Mouse (Mus musculus) ES-Bruce4 (cell line): ENCODE results near the gene Polr3h. TPM values are rescaled to one million over a fixed set of nuclear protein-coding genes. Genes with fewer than 3 reads are reported as not detected.

Experiments
- H3K27ac ChIP-seq: 2 replicates; pipeline ENCODE4 v1.5.1; 2012; ENCODE audit warnings: low read length, inconsistent platforms; ENCODE audit not compliant: insufficient read depth
- H3K27me3 ChIP-seq: 2 replicates; pipeline ENCODE4 v1.6.1; 2012; ENCODE audit warnings: mild to moderate bottlenecking, low read length, inconsistent platforms; ENCODE audit not compliant: control insufficient read depth, poor library complexity, insufficient read depth, severe bottlenecking
- H3K36me3 ChIP-seq: 2 replicates; pipeline ENCODE4 v1.6.1; 2012; ENCODE audit warnings: inconsistent platforms, mild to moderate bottlenecking, low read length, moderate library complexity; ENCODE audit not compliant: control insufficient read depth, poor library complexity, insufficient read depth, severe bottlenecking
- H3K4me1 ChIP-seq: one replicate; pipeline ENCODE4 v1.8.1; 2011; ENCODE audit warnings: low read length; ENCODE audit not compliant: control insufficient read depth, insufficient read depth
- H3K4me3 ChIP-seq: 2 replicates; pipeline ENCODE4 v1.5.1; 2011; ENCODE audit warnings: low read depth, mild to moderate bottlenecking, low read length
- H3K9ac ChIP-seq: 2 replicates; pipeline ENCODE4 v1.6.1; 2012; ENCODE audit warnings: low read depth, mild to moderate bottlenecking, inconsistent platforms; ENCODE audit not compliant: poor library complexity, severe bottlenecking
- H3K9me3 ChIP-seq: replicated peaks from 2 replicates; pipeline ENCODE4 v1.6.1; 2012; ENCODE audit warnings: mild to moderate bottlenecking, low read length, inconsistent platforms; ENCODE audit not compliant: control insufficient read depth, poor library complexity, insufficient read depth, severe bottlenecking
- CTCF ChIP-seq: IDR thresholded peaks from one replicate; pipeline ENCODE4 v1.8.1; 2011; ENCODE audit warnings: low read depth, low read length
- EP300 ChIP-seq: IDR thresholded peaks from 2 replicates; pipeline ENCODE4 v1.6.1; 2011; ENCODE audit warnings: low read depth, low read length; ENCODE audit not compliant: insufficient read depth
- POLR2A ChIP-seq: IDR thresholded peaks from one replicate; pipeline ENCODE4 v1.8.1; 2011; ENCODE audit warnings: low read length; ENCODE audit not compliant: insufficient read depth
- polyA plus RNA-seq: library from polyadenylated mRNA; stranded (reverse); fragments of >200 nt; gene quantifications from 2 replicates; pipeline ENCODE4 v1.2.4, GENCODE M21; 2011; ENCODE audit warnings: low read depth; ENCODE audit not compliant: missing spikeins, insufficient read depth, insufficient read length

The Polr3h gene
- polyA plus RNA-seq, 1 experiment: 25.5 TPM

DNA sequence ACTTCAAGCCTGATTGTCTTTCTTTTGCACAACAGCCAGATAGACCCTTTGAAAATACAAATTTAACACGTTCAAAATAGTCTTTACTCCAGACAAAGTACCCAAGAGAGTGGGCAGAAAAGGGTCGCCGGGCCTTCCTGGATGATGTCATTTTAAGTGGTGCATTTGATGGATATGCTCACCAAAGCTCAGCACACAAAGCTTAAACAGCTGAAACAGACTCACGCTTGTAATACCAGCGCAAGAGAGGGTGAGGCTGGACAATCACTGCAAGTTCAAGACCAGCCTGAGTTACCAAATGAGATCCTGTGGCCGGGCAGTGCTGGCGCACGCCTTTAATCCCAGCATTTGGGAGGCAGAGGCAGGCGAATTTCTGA lies 394 bp upstream of the Polr3h start:
- H3K4me1 ChIP-seq: no peaks in the 10 kb centered on the region
- H3K27ac ChIP-seq: no peak overlapping the region
- no peak overlapping the region for H3K9ac ChIP-seq
- H3K9me3 ChIP-seq: no peaks in the 10 kb centered on the region
- TF ChIP-seq EP300 (no peak), POLR2A (no peak), CTCF (no peak)
- H3K4me3 ChIP-seq: no peak overlapping the region
- no peaks in the 10 kb centered on the region for H3K36me3 ChIP-seq
- H3K27me3 ChIP-seq: no peaks in the 10 kb centered on the region

DNA sequence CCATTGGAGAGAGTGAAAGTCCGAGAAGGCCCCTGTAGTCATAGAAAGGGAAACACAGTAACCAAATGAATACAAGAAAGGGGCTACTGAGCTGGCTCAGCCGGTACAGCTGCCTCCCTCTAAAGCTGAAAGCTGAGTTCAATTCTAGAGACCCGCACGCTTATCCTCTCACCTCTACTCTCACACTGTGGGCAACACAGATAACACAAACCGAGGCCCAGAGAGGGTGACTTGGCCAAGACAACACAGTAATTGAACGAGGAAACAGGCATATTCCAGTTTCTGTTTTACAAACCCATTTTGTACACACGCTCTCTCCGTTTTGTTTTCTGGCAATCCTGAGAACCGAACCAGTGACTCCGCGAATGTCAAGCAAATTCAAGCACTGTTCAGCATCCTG lies 1.1 kb downstream of the Polr3h start:
- H3K27me3 ChIP-seq: no peaks in the 10 kb centered on the region
- no peaks in the 10 kb centered on the region for H3K4me1 ChIP-seq
- H3K4me3 ChIP-seq: peak overlapping the region; percentile 77
- H3K9ac ChIP-seq: peak overlapping the region; percentile 89
- TF ChIP-seq EP300 (no peak), CTCF (no peak), POLR2A (no peak)
- no peaks in the 10 kb centered on the region for H3K36me3 ChIP-seq
- no peak overlapping the region for H3K27ac ChIP-seq
- H3K9me3 ChIP-seq: no peaks in the 10 kb centered on the region

DNA sequence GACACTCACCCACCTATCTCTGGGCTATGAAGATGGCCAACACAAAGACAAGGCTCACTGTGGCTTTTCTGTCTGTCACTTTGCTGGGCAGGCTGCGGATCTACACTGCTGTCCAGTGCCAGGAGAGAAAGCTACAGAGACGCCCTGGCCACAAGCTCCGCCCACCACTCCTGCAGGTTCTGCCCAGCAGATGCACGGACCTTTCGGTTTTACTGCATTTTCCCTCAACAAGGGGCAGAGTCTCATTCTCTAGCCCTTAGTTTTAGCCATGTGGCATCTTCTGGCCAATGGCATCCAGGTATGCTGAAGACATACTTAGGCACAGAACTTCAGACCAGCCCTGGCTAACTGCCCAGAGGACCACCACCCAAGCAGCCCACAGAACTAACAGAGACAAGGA lies 4.8 kb downstream of the Polr3h start:
- no peak for TF ChIP-seq POLR2A
- TF ChIP-seq EP300: no peak
- TF ChIP-seq CTCF: no peak
- Histone ChIP-seq H3K9me3 (no peaks in the 10 kb centered on the region), H3K36me3 (no peaks in the 10 kb centered on the region), H3K4me1 (no peaks in the 10 kb centered on the region), H3K4me3 (no peak overlapping the region), H3K9ac (no peak overlapping the region), H3K27ac (no peak overlapping the region), H3K27me3 (no peaks in the 10 kb centered on the region)

DNA sequence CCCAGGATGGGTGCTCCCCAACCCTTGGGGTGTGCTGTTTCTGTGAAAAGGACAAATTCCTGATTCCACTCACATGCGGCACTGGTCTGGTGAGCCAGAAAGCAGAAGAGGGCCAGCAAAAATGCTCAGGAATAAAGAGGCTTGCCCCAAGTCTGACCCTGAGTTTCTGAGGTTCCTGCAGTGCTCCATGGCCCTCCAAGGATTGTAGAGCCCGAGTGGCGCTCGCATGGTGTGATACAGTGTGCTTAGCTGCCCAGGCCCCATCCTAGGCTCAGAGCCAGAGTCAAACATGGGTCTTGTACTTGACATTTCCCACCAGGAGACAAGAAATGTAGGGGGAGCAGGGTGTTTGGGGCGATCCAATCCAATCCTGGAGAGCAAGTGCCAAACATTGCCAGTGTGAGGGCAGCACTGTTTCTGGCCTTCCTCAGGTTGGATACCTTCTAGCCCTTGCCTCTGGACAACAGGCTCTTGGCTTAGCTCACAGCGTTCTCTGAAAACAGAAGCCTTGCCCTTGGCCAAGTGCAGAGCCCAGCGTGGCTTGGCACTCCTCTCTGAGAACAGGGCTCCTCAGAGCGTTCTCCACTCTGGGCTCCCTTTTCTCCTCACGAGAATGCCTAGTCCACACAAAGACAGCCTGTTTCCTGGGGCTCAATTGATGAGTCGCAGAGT lies 5.4 kb downstream of the Polr3h start:
- H3K27ac ChIP-seq: no peak overlapping the region
- no peaks in the 10 kb centered on the region for H3K9me3 ChIP-seq
- H3K9ac ChIP-seq: no peak overlapping the region
- TF ChIP-seq CTCF (no peak), POLR2A (no peak), EP300 (no peak)
- no peaks in the 10 kb centered on the region for H3K27me3 ChIP-seq
- peaks cover 3% of the 10 kb centered on the region; the same call in 1 of the 2 replicates for H3K36me3 ChIP-seq
- H3K4me1 ChIP-seq: no peaks in the 10 kb centered on the region
- no peak overlapping the region for H3K4me3 ChIP-seq

DNA sequence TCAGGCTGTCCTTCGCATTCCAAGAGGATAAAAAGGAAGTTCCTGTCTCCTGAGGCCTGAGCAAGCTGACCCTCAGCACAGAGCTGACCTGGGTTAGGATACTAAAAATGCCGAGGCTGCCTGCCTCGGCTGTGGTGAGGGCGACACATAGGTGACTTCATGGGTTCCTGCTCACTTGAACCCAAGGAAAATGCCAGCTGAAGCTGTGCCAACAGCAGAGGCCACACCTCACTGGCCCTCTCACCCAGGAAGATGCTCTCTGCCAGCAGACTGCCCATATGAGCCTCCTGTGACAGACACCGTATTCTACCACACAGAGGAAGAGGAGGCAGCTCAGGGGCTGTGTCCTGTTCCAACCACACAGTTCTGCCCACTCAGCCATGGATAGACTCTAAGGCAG lies 7.0 kb downstream of the Polr3h start:
- H3K36me3 ChIP-seq: peaks cover 14% of the 10 kb centered on the region
- TF ChIP-seq CTCF (no peak), EP300 (no peak), POLR2A (no peak)
- H3K27ac ChIP-seq: no peak overlapping the region
- H3K27me3 ChIP-seq: no peaks in the 10 kb centered on the region
- no peaks in the 10 kb centered on the region for H3K9me3 ChIP-seq
- H3K4me1 ChIP-seq: no peaks in the 10 kb centered on the region
- H3K4me3 ChIP-seq: no peak overlapping the region
- H3K9ac ChIP-seq: no peak overlapping the region

DNA sequence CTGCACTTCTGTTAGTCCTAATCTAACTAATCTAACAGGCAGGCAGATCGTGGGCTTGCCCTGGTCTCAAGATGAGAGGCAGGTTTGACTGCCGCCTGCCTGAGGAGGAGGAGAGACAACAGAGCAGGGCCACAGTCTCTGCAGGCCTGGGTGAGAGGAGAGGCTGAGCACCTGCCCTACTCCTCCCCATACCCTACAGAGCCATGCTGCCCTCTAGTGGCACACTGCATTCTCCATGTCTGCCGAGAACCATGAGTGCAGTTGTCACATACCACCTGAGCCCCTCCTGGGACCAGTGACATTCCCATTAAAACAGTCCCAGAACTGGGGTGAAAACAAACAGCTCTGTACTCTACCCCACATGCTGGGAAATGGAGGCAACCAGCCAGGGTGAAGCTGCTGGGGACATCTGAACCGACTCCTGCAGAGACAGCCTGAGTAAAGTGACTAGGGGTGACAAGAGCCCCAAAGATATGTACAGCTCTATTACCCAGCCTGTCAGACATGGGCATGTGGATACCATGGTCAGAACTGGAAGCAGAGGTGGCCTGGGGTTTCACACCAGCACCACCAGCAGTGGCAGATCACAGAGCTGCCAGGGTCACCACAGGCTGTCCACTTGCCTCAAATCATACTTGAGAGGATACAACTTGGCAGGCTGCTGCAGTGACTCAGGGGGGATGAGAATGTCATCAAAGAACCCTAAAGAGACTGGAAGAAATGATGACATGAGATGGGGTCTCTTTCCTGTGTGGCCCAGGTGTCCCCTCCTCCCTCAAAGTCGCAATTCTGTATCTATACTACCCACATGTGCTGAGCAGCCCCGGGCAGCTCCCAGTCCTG lies 8.2 kb downstream of the Polr3h start:
- Histone ChIP-seq H3K27ac (no peak overlapping the region), H3K9me3 (no peaks in the 10 kb centered on the region), H3K36me3 (peaks cover 19% of the 10 kb centered on the region), H3K4me3 (no peak overlapping the region), H3K27me3 (no peaks in the 10 kb centered on the region), H3K9ac (no peak overlapping the region), H3K4me1 (no peaks in the 10 kb centered on the region)
- TF ChIP-seq CTCF: peak; percentile 99
- no peak for TF ChIP-seq EP300
